Mouse (Mus musculus): ENCODE measurements around the gene Hbp1. TPM values are rescaled to one million over a fixed set of nuclear protein-coding genes. Genes with fewer than 3 reads are reported as not detected.

Hbp1 gene
- total RNA-seq, 2 experiments from 2014 or later, result 51.5 to 73.9 TPM

GRCm38 (mm10) chr12:31912966-31913551, 37.3 kb downstream of the Hbp1 start:
- no peak for DNase-seq (ENCODE audit: low spot score in 2 of 2)

DNA sequence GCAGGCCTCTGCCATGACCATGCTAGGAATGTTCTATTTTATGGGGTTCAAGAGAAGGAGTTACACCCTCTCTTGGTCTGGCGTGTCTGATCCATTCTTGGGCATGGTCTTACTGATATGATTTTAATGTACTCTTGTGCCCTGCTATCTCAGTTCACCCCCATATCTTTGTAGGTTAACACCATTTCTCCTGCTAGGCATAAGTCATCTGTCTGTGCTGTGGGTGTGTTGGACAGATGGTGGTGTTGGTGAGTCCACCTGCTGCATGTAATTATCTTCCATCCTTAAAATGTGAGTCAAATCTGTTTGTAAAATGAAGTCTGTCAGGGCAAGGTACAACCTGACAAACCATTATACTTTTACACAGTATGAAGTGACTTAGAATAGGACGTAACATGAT, 42.9 kb downstream of the Hbp1 start:
- DNase-seq (ENCODE audit: low spot score in 2 of 2), result no peak

GRCm38 (mm10) chr12:31905696-31906551, 44.4 kb downstream of the Hbp1 start:
- DNase-seq (ENCODE audit: low spot score in 2 of 2), result no peak

DNA sequence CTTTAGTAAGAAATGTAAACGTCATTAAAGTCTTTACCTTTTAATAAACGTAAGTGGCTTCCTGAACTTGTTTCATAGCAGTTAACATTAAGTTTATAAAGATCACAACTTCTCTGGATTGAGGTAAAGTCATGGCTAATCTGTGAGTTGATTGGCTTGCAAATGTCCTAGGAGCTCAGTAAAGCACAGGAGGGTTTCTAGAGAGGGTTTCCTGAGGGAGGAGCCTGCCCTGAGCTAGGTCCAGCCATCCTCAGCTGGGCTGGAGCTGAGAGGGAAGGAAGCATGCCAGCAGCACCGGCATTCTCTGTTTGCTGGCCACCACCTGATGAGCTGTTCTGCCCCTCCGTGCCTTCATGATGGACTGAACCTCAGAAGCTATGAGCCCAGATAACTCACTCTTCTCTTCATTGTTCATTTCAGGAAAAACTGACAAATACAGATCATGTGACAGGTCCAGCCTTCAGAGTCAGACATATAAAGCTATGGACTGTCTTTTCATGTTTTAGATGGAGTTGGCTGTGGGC, 49.9 kb downstream of the Hbp1 start:
- DNase-seq (ENCODE audit: low spot score in 2 of 2), result no peak

DNA sequence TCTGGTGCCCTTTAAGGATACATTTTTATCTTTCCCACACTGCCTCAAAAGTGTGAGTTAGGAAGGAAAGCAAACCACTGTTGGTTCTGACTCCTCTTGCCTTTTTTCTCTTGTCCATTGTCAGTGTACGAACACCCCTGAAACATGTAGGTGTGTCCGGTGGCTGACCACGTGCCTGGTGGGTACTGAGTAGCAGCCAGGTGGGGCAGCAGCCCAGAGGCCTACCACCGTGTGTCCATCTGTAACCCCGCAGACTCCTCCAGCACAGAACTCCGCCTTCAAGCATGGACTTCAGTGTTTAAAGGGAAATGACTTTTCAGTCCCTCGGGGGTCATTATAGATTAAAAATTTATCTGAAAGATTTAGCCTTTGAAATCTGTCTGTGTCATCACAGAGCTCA, 52.9 kb downstream of the Hbp1 start:
- no peak for DNase-seq (ENCODE audit: low spot score in 2 of 2)

- no peak for DNase-seq (ENCODE audit: low spot score in 2 of 2)
These were observed 53.3 kb downstream of the Hbp1 start for GRCm38 (mm10) chr12:31896986-31897385.

- no peak for DNase-seq (ENCODE audit: low spot score in 2 of 2)
These were observed 54.0 kb downstream of the Hbp1 start for GRCm38 (mm10) chr12:31896295-31896694.

- no peak for DNase-seq (ENCODE audit: low spot score in 2 of 2)
These were observed 54.4 kb downstream of the Hbp1 start for GRCm38 (mm10) chr12:31895888-31896287.

GRCm38 (mm10) chr12:31895095-31895734, 55.1 kb downstream of the Hbp1 start:
- DNase-seq (ENCODE audit: low spot score in 2 of 2), result no peak

GRCm38 (mm10) chr12:31892771-31893170, 57.6 kb downstream of the Hbp1 start:
- DNase-seq (ENCODE audit: low spot score in 2 of 2), result no peak

GRCm38 (mm10) chr12:31892079-31892478, 58.3 kb downstream of the Hbp1 start:
- no peak for DNase-seq (ENCODE audit: low spot score in 2 of 2)

DNA sequence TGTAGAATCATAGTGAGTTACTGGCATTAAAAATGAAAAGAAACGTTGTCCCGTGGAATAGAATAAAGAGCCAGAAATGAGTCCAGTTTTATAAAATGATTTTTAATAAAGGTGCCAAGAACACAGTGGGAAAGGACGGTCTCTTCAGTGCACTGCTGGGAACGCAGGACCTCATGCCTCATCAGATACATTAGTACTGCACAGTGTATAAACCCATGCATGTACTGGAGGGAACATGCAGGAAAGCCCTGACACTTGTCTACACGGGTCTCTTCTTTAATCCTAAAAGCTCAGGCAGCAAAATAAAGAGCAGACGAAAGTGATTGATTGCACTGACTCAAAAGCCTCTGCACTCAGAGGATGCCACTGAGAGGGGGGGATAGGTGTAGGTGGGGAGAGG, 59.6 kb downstream of the Hbp1 start:
- no peak for DNase-seq (ENCODE audit: low spot score in 2 of 2)

- no peak for DNase-seq (ENCODE audit: low spot score in 2 of 2)
These were observed 64.3 kb downstream of the Hbp1 start for GRCm38 (mm10) chr12:31885844-31886606.

GRCm38 (mm10) chr12:31885084-31885483, 65.3 kb downstream of the Hbp1 start:
- no peak for DNase-seq (ENCODE audit: low spot score in 2 of 2)

- DNase-seq (ENCODE audit: low spot score in 2 of 2), result no peak
These were observed 66.0 kb downstream of the Hbp1 start for GRCm38 (mm10) chr12:31884365-31884764.

GRCm38 (mm10) chr12:31882736-31883135, 67.6 kb downstream of the Hbp1 start:
- no peak for DNase-seq (ENCODE audit: low spot score in 2 of 2)

DNA sequence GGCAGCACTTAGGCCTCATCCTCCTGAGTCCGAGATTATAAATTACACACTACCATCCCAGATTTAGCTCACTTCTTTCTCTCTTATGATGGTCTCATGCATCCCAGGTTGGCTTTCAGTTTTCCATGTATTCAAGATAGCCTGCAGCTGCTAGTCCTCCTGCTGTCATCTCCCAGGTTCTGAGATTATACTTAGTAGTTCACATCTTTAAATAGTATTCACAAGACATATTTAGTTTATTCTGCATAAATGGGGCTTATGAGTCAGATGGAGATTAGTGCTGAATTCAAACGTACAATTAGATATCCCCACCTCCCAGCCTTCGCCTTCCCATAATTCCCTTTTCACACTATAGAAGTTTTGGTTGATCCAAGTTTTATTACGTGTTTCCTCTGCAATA, 73.6 kb downstream of the Hbp1 start:
- DNase-seq (ENCODE audit: low spot score in 2 of 2), result no peak

All from adrenal gland, adult 18-20 months (tissue).